In the genomic region with DNA sequence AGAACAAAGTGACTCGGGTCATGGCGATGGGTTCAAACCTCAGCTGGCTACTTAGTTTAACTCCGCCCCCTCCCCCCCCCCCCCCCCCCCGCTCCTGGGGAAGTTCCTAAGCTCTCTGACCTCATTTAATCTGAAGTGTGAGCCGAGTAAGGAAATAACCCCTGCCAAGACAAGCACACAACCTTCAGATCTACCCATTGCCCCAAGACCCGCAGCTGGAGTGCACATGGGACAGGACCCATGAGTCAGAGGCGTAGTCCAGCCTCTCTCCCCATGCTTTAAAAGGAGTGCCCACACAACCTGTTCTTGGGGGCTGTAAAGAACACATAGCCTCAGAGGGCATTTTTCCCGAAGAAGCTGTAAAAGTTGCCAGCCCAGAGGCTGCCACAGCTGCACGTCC, we compare ENCODE assay signal across 15 mouse cellular contexts. TPM values are rescaled to one million over a fixed set of nuclear protein-coding genes. Genes with fewer than 3 reads are reported as not detected.
DNase-seq lines count a peak whose midpoint lies in the region; ATAC-seq and TF ChIP-seq lines count a peak whose summit lies in the region.
"Had no signal": no experiment of that assay in that cellular context is flagged by ENCODE, and none has a peak within 500 bp of the region (broad histone marks: within the 10 kb centered on the region; RNA-seq: fewer than 3 reads in every experiment).

No protein-coding gene starts in this region.

- peak overlapping the region; percentile 51 for H3K4me2 ChIP-seq in heart, embryonic 14.5 days (ENCODE audit: low read length)
- H3K4me2 ChIP-seq in neural tube, embryonic 15.5 days: peak overlapping the region; percentile 40; the same call in 1 of the 2 replicates
- peak overlapping the region; percentile 12; the same call in 1 of the 2 replicates for H3K4me2 ChIP-seq in limb, embryonic 11.5 days (ENCODE audit: low read depth, severe bottlenecking)
- H3K4me2 ChIP-seq in stomach, postnatal 0 days (replicated peaks; ENCODE audit: low read depth): peak overlapping the region; percentile 27
- H3K4me2 ChIP-seq: embryonic facial prominence, embryonic 12.5 days had no signal

- H3K36me3 ChIP-seq in heart, embryonic 14.5 days (ENCODE audit: control insufficient read depth, insufficient read depth, low read length): no peaks in the 10 kb centered on the region
- no peaks in the 10 kb centered on the region for H3K36me3 ChIP-seq in neural tube, embryonic 15.5 days
- no peaks in the 10 kb centered on the region for H3K36me3 ChIP-seq in limb, embryonic 11.5 days (ENCODE audit: control insufficient read depth, insufficient read depth, low read length)
- H3K36me3 ChIP-seq in stomach, postnatal 0 days (ENCODE audit: control insufficient read depth, insufficient read depth, low read length): no peaks in the 10 kb centered on the region
- H3K36me3 ChIP-seq: embryonic facial prominence, embryonic 12.5 days had no signal

- WGBS in heart, embryonic 14.5 days: 43% methylated on average over 8 of the region's 9 CpGs
- WGBS in neural tube, embryonic 15.5 days: 63% methylated on average over 7 of the region's 9 CpGs
- 44% methylated on average over 8 of the region's 9 CpGs for WGBS in limb, embryonic 11.5 days
- WGBS in stomach, postnatal 0 days: 46% methylated on average over 8 of the region's 9 CpGs

- H3K4me3 ChIP-seq in heart, embryonic 14.5 days (ENCODE audit: control insufficient read depth in 1 of 2, insufficient read depth in 1 of 2, low read depth in 1 of 2, low read length in 2 of 2): no peak overlapping the region
- no peak overlapping the region for H3K4me3 ChIP-seq in neural tube, embryonic 15.5 days (replicated peaks)
- no peak overlapping the region for H3K4me3 ChIP-seq in limb, embryonic 11.5 days (ENCODE audit: low read depth, low read length)
- no peak overlapping the region for H3K4me3 ChIP-seq in stomach, postnatal 0 days (ENCODE audit: low read depth, low read length)
- no peak overlapping the region for H3K4me3 ChIP-seq in layer of hippocampus, adult 2 months
- H3K4me3 ChIP-seq: embryonic facial prominence, embryonic 12.5 days had no signal

- peaks cover 0 to 9% of the 10 kb centered on the region in 2 experiments; a peak in 2 of 4 replicates for H3K4me1 ChIP-seq in heart, embryonic 14.5 days (ENCODE audit: control insufficient read depth in 2 of 2, insufficient read depth in 2 of 2, low read length in 2 of 2)
- no peaks in the 10 kb centered on the region for H3K4me1 ChIP-seq in neural tube, embryonic 15.5 days
- H3K4me1 ChIP-seq in limb, embryonic 11.5 days (ENCODE audit: control insufficient read depth, insufficient read depth, low read length): no peaks in the 10 kb centered on the region
- H3K4me1 ChIP-seq in stomach, postnatal 0 days (replicated peaks; ENCODE audit: control insufficient read depth, insufficient read depth): no peaks in the 10 kb centered on the region
- H3K4me1 ChIP-seq: embryonic facial prominence, embryonic 12.5 days had no signal

- no peaks in the 10 kb centered on the region for H3K27me3 ChIP-seq in heart, embryonic 14.5 days (ENCODE audit: control insufficient read depth, insufficient read depth, low read length)
- no peaks in the 10 kb centered on the region for H3K27me3 ChIP-seq in neural tube, embryonic 15.5 days (replicated peaks)
- no peaks in the 10 kb centered on the region for H3K27me3 ChIP-seq in limb, embryonic 11.5 days (ENCODE audit: control insufficient read depth, insufficient read depth, low read length)
- no peaks in the 10 kb centered on the region for H3K27me3 ChIP-seq in stomach, postnatal 0 days (ENCODE audit: control insufficient read depth, insufficient read depth, low read length)
- H3K27me3 ChIP-seq: embryonic facial prominence, embryonic 12.5 days had no signal

- no peak for TF ChIP-seq EP300 in stomach, postnatal 0 days (optimal IDR thresholded peaks at IDR 0.05)

- no peak for ATAC-seq in heart, embryonic 14.5 days (ENCODE audit: insufficient number of reproducible peaks, insufficient read depth, low FRiP score, low read depth)
- no peak for ATAC-seq in neural tube, embryonic 15.5 days (ENCODE audit: low FRiP score)
- ATAC-seq in limb, embryonic 11.5 days (ENCODE audit: insufficient number of reproducible peaks, low FRiP score, low TSS enrichment, low read depth): no peak
- ATAC-seq in stomach, postnatal 0 days (ENCODE audit: low FRiP score, low TSS enrichment): no peak
- ATAC-seq: forebrain, embryonic 16.5 days had no signal

- DNase-seq in heart, postnatal 4 days: no peak
- no peak for DNase-seq in neural tube, embryonic 10.5 days (ENCODE audit: extremely low spot score, low spot score)
- DNase-seq in limb, embryonic 11.5 days (ENCODE audit: low spot score): no peak
- DNase-seq in stomach, postnatal 0 days (ENCODE audit: low spot score): no peak
- DNase-seq in layer of hippocampus, adult 2 months (ENCODE audit: low spot score in 2 of 2): no peak
- no peak for DNase-seq in ovary, postnatal 10 days (ENCODE audit: low spot score)
- DNase-seq: cerebellum, adult 2 months; thymus, postnatal 36 days had no signal

- no peak overlapping the region for H3K27ac ChIP-seq in heart, embryonic 14.5 days (replicated peaks in 1 of 2; ENCODE audit: control insufficient read depth in 1 of 2, insufficient read depth in 1 of 2, low read depth in 2 of 2, low read length in 2 of 2)
- no peak overlapping the region for H3K27ac ChIP-seq in neural tube, embryonic 15.5 days (replicated peaks)
- H3K27ac ChIP-seq in limb, embryonic 11.5 days (replicated peaks; ENCODE audit: low read depth, low read length): no peak overlapping the region
- H3K27ac ChIP-seq in stomach, postnatal 0 days (replicated peaks): no peak overlapping the region
- H3K27ac ChIP-seq in layer of hippocampus, adult 2 months: no peak overlapping the region
- H3K27ac ChIP-seq: embryonic facial prominence, embryonic 12.5 days had no signal

- no peaks in the 10 kb centered on the region for H3K9me3 ChIP-seq in heart, embryonic 14.5 days (ENCODE audit: control insufficient read depth, low read length)
- no peaks in the 10 kb centered on the region for H3K9me3 ChIP-seq in neural tube, embryonic 15.5 days (replicated peaks)
- no peaks in the 10 kb centered on the region for H3K9me3 ChIP-seq in limb, embryonic 11.5 days (ENCODE audit: control insufficient read depth, low read length)
- H3K9me3 ChIP-seq in stomach, postnatal 0 days (ENCODE audit: control insufficient read depth, low read length): no peaks in the 10 kb centered on the region
- H3K9me3 ChIP-seq: embryonic facial prominence, embryonic 12.5 days had no signal

- no peak overlapping the region for H3K9ac ChIP-seq in heart, embryonic 14.5 days (ENCODE audit: low read length)
- no peak overlapping the region for H3K9ac ChIP-seq in neural tube, embryonic 15.5 days (replicated peaks)
- no peak overlapping the region for H3K9ac ChIP-seq in limb, embryonic 11.5 days (ENCODE audit: low read length)
- H3K9ac ChIP-seq in stomach, postnatal 0 days (ENCODE audit: low read length): no peak overlapping the region
- H3K9ac ChIP-seq: embryonic facial prominence, embryonic 12.5 days had no signal

- TF ChIP-seq CTCF in stomach, postnatal 0 days (IDR thresholded peaks at IDR 0.05; ENCODE audit: low read depth): no peak
- no peak for TF ChIP-seq CTCF in layer of hippocampus, adult 2 months (conservative IDR thresholded peaks at IDR 0.05)

RNA-seq across cellular contexts. Expression of a gene that starts 20.0 kb away (rescaled TPM):
- polyA plus RNA-seq in heart, embryonic 14.5 days (2014; fragmentation: Nextera tagmentation; extraction: Ambion mirVana): 0.08 TPM in 1 of 2 replicates, not detected in the other
- 1 to 10 TPM; 1.5 to 1.7 TPM for total RNA-seq in heart, postnatal 4 days (2021)
- 5.5 and 7.7 TPM in 2 replicates for polyA plus RNA-seq in neural tube, embryonic 15.5 days (2015; fragmentation: Nextera tagmentation; extraction: Ambion mirVana)
- 0.08 and 0.20 TPM in 2 replicates for polyA plus RNA-seq in limb, embryonic 11.5 days (2014; fragmentation: Nextera tagmentation; extraction: Ambion mirVana)
- polyA plus RNA-seq in stomach, postnatal 0 days (2015; fragmentation: Nextera tagmentation; extraction: Ambion mirVana): 0.59 and 0.67 TPM in 2 replicates
- under 1 TPM; 0.42 to 0.54 TPM for total RNA-seq in layer of hippocampus, adult 2 months (2021)

RNA-seq across cellular contexts. Expression of a gene that starts 27.4 kb away (rescaled TPM):
- polyA plus RNA-seq in heart, embryonic 14.5 days (2014; fragmentation: Nextera tagmentation; extraction: Ambion mirVana): not detected in 2 replicates
- not detected for total RNA-seq in heart, postnatal 4 days (2021)
- 1.7 and 1.9 TPM in 2 replicates for polyA plus RNA-seq in neural tube, embryonic 15.5 days (2015; fragmentation: Nextera tagmentation; extraction: Ambion mirVana)
- polyA plus RNA-seq in limb, embryonic 11.5 days (2014; fragmentation: Nextera tagmentation; extraction: Ambion mirVana): 13.8 and 16.2 TPM in 2 replicates
- not detected in 2 replicates for polyA plus RNA-seq in stomach, postnatal 0 days (2015; fragmentation: Nextera tagmentation; extraction: Ambion mirVana)
- total RNA-seq in layer of hippocampus, adult 2 months (2021): 1 to 10 TPM; 3.4 to 5.3 TPM
- total RNA-seq: adrenal gland, postnatal 4 days had no signal
- polyA plus RNA-seq: gonadal fat pad, adult 2 months; spleen, adult 2 months had no signal
